8 mouse cellular contexts compared by ENCODE assay signal in genomic region chr11:50457111-50457911, GRCm38 (mm10). TPM values are rescaled to one million over a fixed set of nuclear protein-coding genes. Genes with fewer than 3 reads are reported as not detected.
DNase-seq lines count a peak whose midpoint lies in the region; ATAC-seq lines count a peak whose summit lies in the region.

No protein-coding gene starts in this region.

- no peaks in the 10 kb centered on the region for H3K27me3 ChIP-seq in embryonic facial prominence, embryonic 12.5 days
- no peaks in the 10 kb centered on the region for H3K27me3 ChIP-seq in neural tube, embryonic 11.5 days (ENCODE audit: control insufficient read depth, insufficient read depth, low read length)

- no peaks in the 10 kb centered on the region for H3K9me3 ChIP-seq in embryonic facial prominence, embryonic 12.5 days
- no peaks in the 10 kb centered on the region for H3K9me3 ChIP-seq in neural tube, embryonic 11.5 days (ENCODE audit: control insufficient read depth, low read length)

- no peak overlapping the region for H3K27ac ChIP-seq in embryonic facial prominence, embryonic 12.5 days
- H3K27ac ChIP-seq in neural tube, embryonic 11.5 days (ENCODE audit: low read depth, low read length), result no peak overlapping the region

- no peak overlapping the region for H3K4me3 ChIP-seq in embryonic facial prominence, embryonic 12.5 days
- no peak overlapping the region for H3K4me3 ChIP-seq in neural tube, embryonic 11.5 days (ENCODE audit: low read depth, low read length)

- peak; percentile 54; the same call in 1 of the 2 replicates for ATAC-seq in embryonic facial prominence, embryonic 12.5 days (ENCODE audit: insufficient number of reproducible peaks, insufficient read depth, low FRiP score, low TSS enrichment)
- ATAC-seq in neural tube, embryonic 11.5 days (ENCODE audit: insufficient read depth, low FRiP score, low TSS enrichment), result no peak; the same call in 1 of the 2 replicates
- no peak for ATAC-seq in granulocyte monocyte progenitor cell, adult 5-6 weeks (replicated peaks; ENCODE audit: poor library complexity, severe bottlenecking)

- peak overlapping the region; percentile 40 for H3K4me2 ChIP-seq in embryonic facial prominence, embryonic 12.5 days (replicated peaks)
- H3K4me2 ChIP-seq in neural tube, embryonic 11.5 days (ENCODE audit: low read depth), result peak overlapping the region; percentile 29

- WGBS in embryonic facial prominence, embryonic 12.5 days, result 5% methylated on average over 26 of the region's 26 CpGs
- WGBS in neural tube, embryonic 11.5 days, result 5% methylated on average over 26 of the region's 26 CpGs

- H3K36me3 ChIP-seq in embryonic facial prominence, embryonic 12.5 days, result no peaks in the 10 kb centered on the region
- no peaks in the 10 kb centered on the region for H3K36me3 ChIP-seq in neural tube, embryonic 11.5 days (ENCODE audit: control insufficient read depth, insufficient read depth, low read length)

- H3K4me1 ChIP-seq in embryonic facial prominence, embryonic 12.5 days, result peaks cover 20% of the 10 kb centered on the region; the same call in 1 of the 2 replicates
- peaks cover 6% of the 10 kb centered on the region for H3K4me1 ChIP-seq in neural tube, embryonic 11.5 days (ENCODE audit: control insufficient read depth, insufficient read depth, low read length)

- intact Hi-C loops in heart, postnatal 25 days (cut with DNase I), result loop anchor here (10.0 kb wide), 1 partner anchor 137 kb away; no protein-coding TSS in a partner anchor

- H3K9ac ChIP-seq in embryonic facial prominence, embryonic 12.5 days, result no peak overlapping the region
- 0 out of 2 replicates have a peak overlapping the region, but pooled peaks have one; percentile 15 for H3K9ac ChIP-seq in neural tube, embryonic 11.5 days (ENCODE audit: low read length)

- DNase-seq in lung, adult 18-20 months, result peak; percentile 30 to 39
- no peak for DNase-seq in lung, postnatal 25 days (ENCODE audit: low spot score)
- peak; percentile 16 for DNase-seq in heart, postnatal 25 days (ENCODE audit: low spot score)
- DNase-seq in kidney, postnatal 4 days, result peak; percentile 24 to 46
- DNase-seq in neural tube, embryonic 11.5 days (ENCODE audit: low spot score), result peak; percentile 48
- no peak for DNase-seq in MN1 (ENCODE audit: low spot score)

RNA-seq across cellular contexts. Expression of gene Rufy1, which starts 26.4 kb away (rescaled TPM):
- 24.9 and 27.1 TPM in 2 replicates for polyA plus RNA-seq in embryonic facial prominence, embryonic 12.5 days (2016; fragmentation: Nextera tagmentation; extraction: Ambion mirVana)
- 10 to 100 TPM; 27.6 to 29.5 TPM for total RNA-seq in heart, postnatal 25 days (2021)
- 26.0 and 28.0 TPM in 2 replicates for polyA plus RNA-seq in neural tube, embryonic 11.5 days (2014; fragmentation: Nextera tagmentation; extraction: Ambion mirVana)
- 42.1 and 52.7 TPM in 2 replicates for total RNA-seq in granulocyte monocyte progenitor cell, adult 5-6 weeks (2014; fragmentation: Nextera tagmentation)
- 34.6 and 48.3 TPM in 2 replicates for total RNA-seq in granulocyte monocyte progenitor cell, adult 5-6 weeks (2017)

Comparison
In these comparisons a context has a peak if more than half of its experiments do, and no peak if none do; other contexts are left out.
1. DNase-seq: peak in lung, adult 18-20 months (2 of 2), heart, postnatal 25 days (single experiment), kidney, postnatal 4 days (2 of 2) and neural tube, embryonic 11.5 days (single experiment); none in lung, postnatal 25 days (single experiment) and MN1 (single experiment).